Mouse (Mus musculus) lung, postnatal 14 days (tissue): ENCODE data around the gene 1700003E16Rik.

Experiments
- DNase-seq: peaks from one replicate; pipeline ENCODE4 v3.0.0; 2021

The 1700003E16Rik gene

GRCm38 (mm10) chr6:83161921-83162641, 5.9 kb downstream of the 1700003E16Rik start:
- peak; percentile 55 for DNase-seq

GRCm38 (mm10) chr6:83162701-83163100, 6.5 kb downstream of the 1700003E16Rik start:
- peak; percentile 69 for DNase-seq

- DNase-seq = no peak
Measured at GRCm38 (mm10) chr6:83165026-83165606, 8.9 kb downstream of the 1700003E16Rik start.

GRCm38 (mm10) chr6:83165607-83166242, 9.5 kb downstream of the 1700003E16Rik start, which contains the start of gene Dctn1:
TSS of gene Dctn1 (plus strand) at chr6:83165920.
- DNase-seq = peak; percentile 96

GRCm38 (mm10) chr6:83166243-83166630, 10.0 kb downstream of the 1700003E16Rik start:
- no peak for DNase-seq

GRCm38 (mm10) chr6:83169872-83170271, 13.7 kb downstream of the 1700003E16Rik start:
- DNase-seq = no peak

- no peak for DNase-seq
Measured at GRCm38 (mm10) chr6:83171063-83171462, 14.9 kb downstream of the 1700003E16Rik start.

- no peak for DNase-seq
Measured at GRCm38 (mm10) chr6:83172240-83172920, 16.2 kb downstream of the 1700003E16Rik start.

- no peak for DNase-seq
Measured at GRCm38 (mm10) chr6:83175996-83176395, 19.8 kb downstream of the 1700003E16Rik start.

- DNase-seq = peak; percentile 25
Measured at GRCm38 (mm10) chr6:83179390-83180117, 23.4 kb downstream of the 1700003E16Rik start.

GRCm38 (mm10) chr6:83180605-83181004, 24.4 kb downstream of the 1700003E16Rik start:
- DNase-seq = no peak

GRCm38 (mm10) chr6:83184858-83185435, 28.7 kb downstream of the 1700003E16Rik start:
- no peak for DNase-seq

GRCm38 (mm10) chr6:83185895-83186861, 30.0 kb downstream of the 1700003E16Rik start:
- peak; percentile 45 for DNase-seq

- no peak for DNase-seq
Measured at GRCm38 (mm10) chr6:83186946-83187345, 30.7 kb downstream of the 1700003E16Rik start.

- no peak for DNase-seq
Measured at GRCm38 (mm10) chr6:83193571-83193970, 37.4 kb downstream of the 1700003E16Rik start.

GRCm38 (mm10) chr6:83197345-83198004, 41.3 kb downstream of the 1700003E16Rik start:
- DNase-seq = peak; percentile 25

- DNase-seq = no peak
Measured at GRCm38 (mm10) chr6:83203320-83203719, 47.1 kb downstream of the 1700003E16Rik start.

- no peak for DNase-seq
Measured at GRCm38 (mm10) chr6:83205851-83206250, 49.6 kb downstream of the 1700003E16Rik start.

- peak; percentile 29 for DNase-seq
Measured at GRCm38 (mm10) chr6:83206321-83206720, 50.1 kb downstream of the 1700003E16Rik start.

GRCm38 (mm10) chr6:83207361-83208049, 51.3 kb downstream of the 1700003E16Rik start:
- DNase-seq = no peak
